Mouse (Mus musculus) megakaryocyte, embryonic 14.5 days (primary cell): ENCODE results near the gene Cntf.

ENCODE experiments used
- FLI1 ChIP-seq: IDR thresholded peaks from 2 replicates; pipeline ENCODE4 v1.6.1; 2012; ENCODE audit warnings: low read length, inconsistent platforms, mixed read lengths
- GATA1 ChIP-seq: IDR thresholded peaks from 3 replicates; pipeline ENCODE4 v1.6.1; 2012; ENCODE audit warnings: mixed read lengths, low read length, inconsistent platforms, borderline replicate concordance

- TF ChIP-seq GATA1 (no peak), FLI1 (no peak)
Observed at GRCm38 (mm10) chr19:12813883-12814282, 48.5 kb upstream of the Cntf start.
